Mouse (Mus musculus) skeletal muscle tissue, adult 2 months (tissue): Measurements from ENCODE around the gene Dynlt1f.
A peak's percentile ranks its signal among the peaks of the same experiment; 100 is the strongest.
"Not testable (repeated sequence)": the region's sequence is repeated elsewhere in the genome, so short reads cannot be mapped to it uniquely, and the experiment has no call there.

Experiments
- DNase-seq: peaks from one replicate; pipeline ENCODE4 v3.0.0-alpha.2; 2012; ENCODE audit warnings: low read depth, low spot score

Gene Dynlt1f

DNA sequence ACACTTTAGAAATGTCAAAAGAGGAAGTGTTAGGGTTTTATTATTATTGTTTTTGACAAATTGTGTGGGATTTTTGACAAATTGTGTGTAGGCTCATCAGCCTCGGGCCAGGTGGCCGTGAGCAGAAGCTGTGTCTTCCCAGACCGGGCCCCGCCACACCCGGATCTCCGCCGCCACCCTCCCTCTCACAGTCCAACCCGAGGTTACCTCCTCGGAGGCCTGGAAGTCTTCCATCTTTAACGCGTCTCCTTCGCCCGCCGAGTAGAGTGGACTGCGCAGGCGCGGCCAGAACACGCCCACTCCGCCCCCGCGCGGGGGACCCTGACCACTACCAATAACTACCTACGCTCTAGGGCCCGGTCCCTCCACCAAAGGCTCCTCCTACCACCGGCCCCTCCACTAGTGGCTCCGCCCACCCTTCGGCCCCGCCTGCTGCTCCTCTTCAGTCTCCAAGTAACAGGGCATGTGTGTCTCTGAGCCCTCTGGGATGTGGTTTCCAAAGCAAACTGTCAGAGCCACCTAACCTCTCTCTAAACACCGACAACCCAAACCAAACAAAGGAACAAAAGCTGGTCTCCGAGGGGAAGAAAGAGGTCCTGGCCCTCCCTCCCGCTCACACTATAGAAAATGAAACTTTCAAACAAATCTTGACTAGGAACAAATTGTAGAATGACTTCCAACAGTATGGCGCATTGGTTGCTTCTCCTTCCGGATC, at the start of gene Dynlt1f:
TSS of gene Dynlt1f (minus strand) at position 334 of the 715 bp plus-strand sequence.
- DNase-seq, result peak; percentile 30

DNA sequence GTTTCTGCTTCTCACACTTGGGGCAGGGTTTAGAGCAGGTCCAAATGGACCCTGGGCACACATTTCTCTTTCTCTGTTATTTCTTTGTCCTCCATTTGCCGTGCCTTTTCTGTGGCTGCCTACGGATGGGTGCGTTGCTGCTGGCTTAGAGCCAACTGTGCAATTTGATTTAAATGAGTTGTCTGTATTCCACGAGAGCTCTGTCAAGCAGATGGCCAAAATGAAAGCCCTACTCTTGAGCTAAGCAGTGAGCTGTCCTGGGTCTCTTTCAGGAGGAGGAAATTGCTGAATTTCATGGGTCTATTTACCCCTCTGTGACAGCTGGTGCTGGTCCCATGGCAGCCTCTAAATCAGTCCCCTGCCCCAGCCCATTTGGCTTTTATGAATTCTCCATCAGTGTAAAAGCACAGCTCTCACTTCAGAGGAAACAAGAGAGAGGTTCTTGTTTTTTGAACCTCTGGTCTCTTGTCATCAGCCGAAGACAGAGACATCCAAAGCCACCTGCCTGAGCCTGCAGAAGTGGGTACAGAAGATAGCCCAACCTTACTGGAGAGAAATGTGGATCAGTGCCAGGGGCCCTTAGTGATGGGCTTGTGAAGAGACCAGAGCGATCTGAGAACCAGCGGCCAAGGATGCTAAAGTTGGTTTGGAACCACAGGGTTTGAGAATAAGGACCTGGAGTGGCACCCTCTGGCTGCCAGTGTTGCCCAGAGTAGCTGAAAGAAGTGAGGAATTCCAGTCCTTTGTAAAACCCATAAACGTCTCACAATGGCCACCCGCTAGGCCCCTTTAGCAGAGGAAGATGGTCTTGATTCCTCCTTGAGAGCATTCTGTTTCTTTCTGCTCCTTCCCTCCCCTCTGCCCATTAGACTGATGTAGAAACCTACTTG, 47.9 kb upstream of the Dynlt1f start:
- DNase-seq, result not testable (repeated sequence)

DNA sequence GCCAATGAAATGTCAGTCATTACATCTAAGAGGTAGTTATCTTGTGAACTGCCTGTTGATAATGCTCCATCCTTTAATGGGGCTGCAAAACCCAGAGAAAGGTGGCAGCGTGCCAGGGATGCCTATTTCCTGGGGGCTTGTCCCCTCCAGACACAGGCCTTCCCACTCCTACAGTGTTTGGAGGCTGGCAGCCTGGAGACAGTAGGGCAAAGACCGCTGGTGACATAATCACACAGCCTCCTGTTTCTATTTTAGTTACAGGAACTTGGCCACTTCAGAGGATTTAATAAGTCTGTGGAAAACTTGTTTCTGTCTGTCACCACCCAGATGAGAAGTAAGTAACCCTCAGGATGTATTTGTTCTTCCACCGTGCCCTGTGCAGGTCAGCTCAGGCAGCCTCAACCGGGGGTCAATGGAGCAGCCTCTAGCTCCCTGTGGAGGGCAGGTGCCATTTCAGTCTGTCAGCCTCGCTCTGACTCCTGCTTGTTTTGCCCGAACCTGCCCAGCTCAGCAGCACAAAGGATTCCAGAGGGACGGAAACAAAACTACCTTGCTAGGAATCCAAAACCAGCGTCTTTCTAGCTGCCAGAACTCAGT, 47.0 kb upstream of the Dynlt1f start:
- not testable (repeated sequence) for DNase-seq

DNA sequence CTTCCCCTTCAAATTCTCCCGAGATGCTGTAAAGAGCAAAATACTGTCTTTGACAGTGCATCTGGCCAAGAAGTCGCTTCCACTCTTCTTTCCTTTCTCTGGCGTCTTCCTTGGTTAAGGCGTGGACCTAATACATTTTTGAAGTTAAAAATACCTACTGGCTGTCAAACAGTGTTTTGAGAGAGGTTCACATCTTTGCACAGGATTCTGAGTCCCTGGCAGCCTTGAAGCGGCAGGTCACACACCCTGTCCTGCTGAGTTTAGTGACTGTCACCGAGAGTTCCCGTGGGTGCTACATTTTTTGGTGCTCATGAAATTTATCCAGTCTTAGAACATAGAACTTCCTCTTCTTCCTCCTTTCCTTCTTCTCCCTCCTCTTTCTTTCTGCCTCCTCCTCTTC, 44.4 kb upstream of the Dynlt1f start:
- not testable (repeated sequence) for DNase-seq

DNA sequence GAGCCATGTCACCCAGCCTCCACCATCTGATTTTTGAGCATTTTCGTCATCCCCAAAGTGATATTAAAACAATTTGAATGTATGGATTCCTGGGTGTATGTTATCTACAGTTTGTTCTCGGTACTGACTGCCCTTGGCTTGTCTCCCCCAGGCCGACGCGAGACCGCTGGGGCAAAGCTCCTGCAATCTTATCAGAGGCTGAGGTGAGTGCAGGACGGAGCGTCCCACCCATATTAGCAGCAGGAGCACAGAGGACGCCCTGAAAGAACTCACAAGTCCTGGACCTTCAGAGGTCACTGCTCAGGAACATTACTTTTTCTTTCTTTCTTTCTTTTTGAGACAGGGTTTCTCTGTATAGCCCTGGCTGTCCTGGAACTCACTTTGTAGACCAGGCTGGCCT, 43.8 kb upstream of the Dynlt1f start:
- not testable (repeated sequence) for DNase-seq

DNA sequence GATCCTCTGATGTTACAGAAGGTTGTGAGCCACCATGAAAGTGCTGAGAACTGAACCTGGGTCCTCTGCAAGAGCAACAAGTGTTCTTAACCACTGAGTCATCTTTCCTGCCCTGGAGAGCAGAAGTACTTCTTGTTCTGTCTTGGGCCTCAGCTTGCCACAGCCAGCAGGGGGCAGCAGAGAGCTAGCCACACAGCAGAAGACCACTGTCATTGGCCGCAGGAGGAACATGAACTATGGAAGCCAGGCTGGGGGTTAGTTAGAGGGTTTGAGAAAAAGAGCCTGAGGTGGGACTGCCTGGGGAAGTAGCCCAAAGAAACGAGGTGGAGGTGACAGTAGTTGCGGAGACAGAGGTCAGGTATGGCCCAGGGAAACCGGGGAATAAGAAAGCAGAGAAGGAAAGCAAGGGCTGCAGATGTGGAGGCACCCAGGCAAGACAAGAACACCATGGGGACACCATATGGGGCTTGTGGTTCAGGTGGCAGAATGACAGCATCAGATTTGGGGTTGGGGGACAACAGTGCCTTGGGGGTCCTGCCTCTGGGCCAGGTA, 41.6 kb upstream of the Dynlt1f start:
- DNase-seq, result peak; percentile 22

DNA sequence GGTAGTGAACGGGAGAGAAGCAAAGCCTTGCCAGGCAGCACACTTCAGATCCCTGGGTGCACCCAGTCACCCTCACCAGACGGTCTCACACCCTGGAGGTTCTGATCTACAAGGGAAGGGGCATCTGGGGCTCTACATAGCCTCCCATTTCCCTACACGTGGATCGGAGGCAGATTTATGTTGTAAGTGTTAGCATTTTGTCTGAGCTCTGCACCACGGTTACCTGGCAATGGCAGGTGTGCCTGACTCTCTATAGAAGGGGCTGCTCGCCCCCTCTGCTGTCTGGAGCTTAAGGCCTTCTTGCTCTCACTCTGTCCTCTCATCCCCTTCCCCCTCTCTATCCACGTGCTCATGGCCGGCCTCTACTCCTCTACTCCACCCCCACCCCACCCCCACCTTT, 40.8 kb upstream of the Dynlt1f start:
- not testable (repeated sequence) for DNase-seq

DNA sequence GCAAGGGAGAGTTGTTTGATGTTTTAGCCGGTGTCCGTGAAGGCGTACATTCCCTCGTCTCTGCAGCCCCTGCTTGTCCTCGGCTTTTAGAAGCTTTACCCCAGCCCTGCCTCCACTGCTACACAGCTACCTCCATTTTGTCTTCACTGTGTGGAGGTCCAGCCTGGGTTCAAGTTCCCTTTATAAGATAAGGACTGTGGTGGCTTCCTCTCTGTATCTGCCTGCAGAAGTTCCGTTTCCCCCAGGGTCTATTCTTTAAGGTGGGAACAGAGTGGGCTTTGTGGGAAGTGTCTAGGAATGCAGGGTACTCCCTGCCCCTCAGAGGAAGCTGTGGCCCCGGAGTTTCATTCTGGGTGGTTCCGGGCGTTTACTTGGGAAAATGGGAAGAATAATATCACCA, 40.0 kb upstream of the Dynlt1f start:
- not testable (repeated sequence) for DNase-seq

DNA sequence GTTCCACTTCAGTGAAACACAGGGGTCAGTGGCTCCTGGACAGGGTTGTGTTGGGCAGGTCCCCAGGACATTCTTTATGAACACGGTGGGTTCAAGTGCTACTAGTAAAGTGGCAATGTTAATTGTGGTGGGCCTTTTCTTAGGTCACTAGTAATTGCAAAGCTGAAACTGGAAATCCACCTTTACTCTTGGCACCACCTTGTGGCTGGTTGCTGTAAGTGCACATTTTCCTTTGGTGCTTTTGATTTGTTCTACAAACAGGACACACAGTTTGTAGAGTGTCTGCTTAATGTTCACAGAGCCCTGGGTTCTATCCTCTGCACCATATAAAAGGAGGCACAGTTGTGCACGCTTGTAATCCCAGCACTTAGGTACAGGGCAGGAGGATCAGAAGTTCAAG, 35.9 kb upstream of the Dynlt1f start:
- not testable (repeated sequence) for DNase-seq

DNA sequence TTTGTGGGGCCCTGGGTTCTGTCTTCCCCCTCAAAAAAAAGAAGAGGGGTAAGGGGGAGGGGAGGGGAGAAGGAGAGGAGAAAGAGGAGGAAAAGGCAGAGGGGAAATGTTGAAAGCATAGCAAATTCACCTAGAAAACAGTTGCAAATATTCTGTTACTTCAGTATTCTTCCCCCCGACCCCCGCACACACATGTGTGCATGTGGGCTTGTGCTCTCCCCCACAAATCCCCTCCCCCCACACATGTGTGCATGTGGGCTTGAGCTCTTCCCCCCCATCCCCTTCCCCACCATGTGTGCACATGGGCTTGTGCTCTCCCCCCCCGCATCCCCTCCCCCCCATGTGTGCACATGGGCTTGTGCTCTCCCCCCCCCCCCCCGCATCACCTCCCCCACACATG, 33.6 kb upstream of the Dynlt1f start:
- DNase-seq, result not testable (repeated sequence)

DNA sequence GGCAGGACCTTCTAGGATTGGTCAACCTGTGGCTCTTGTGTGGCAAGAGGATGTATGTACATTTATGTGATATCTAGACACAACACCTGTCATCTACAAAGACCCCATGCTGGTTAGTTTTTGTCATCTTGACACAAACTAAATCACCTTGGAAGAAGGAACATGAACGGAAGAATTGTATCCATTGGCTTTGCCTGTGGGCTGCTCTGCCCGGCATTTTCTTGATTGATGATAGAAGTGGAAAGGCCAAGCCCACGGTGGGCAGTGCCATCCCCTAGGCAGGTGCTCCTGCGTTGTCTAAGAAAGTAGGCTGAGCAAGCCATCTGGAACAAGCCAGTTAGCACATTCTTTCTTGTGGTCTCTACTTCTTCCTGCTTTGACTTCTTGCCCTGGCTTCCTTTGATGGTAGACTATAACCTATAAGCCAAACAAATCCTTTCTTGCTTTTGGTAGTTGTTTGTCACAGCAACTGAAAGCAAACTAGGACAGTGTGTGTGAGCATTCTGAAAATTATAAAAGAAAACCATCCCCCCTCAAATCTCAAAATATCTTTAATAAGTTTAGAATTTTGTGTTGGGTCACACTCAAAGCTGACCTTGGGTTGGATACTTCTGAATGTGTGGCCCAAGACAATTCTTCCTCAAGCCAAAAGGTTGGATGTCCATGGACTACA, 30.7 kb upstream of the Dynlt1f start:
- not testable (repeated sequence) for DNase-seq

DNA sequence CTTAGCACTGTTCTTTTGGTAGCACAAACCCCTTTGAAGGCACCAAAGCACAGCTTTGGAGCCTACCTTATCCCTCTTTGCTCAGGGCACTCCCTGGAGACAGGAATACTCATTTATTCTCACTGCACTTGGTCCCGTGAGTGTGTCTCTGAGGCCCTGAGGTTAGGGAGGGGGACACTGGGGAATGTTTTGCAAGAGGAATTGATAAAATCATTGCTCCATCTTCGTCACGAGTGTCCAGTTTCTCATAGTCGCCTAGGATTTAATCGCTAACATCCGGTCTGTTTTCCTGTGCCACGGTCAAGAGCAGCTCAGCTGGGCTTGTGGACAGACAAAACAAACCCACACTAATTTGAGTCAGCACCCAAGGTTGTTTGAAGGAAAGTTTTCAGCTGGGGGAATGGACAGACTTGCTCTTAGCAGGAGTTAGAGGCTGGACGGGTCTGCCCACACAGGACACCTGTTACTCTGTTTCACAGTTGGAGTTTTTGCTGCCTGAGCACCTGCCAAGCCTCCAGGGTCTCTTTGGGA, 29.7 kb upstream of the Dynlt1f start:
- DNase-seq, result not testable (repeated sequence)

DNA sequence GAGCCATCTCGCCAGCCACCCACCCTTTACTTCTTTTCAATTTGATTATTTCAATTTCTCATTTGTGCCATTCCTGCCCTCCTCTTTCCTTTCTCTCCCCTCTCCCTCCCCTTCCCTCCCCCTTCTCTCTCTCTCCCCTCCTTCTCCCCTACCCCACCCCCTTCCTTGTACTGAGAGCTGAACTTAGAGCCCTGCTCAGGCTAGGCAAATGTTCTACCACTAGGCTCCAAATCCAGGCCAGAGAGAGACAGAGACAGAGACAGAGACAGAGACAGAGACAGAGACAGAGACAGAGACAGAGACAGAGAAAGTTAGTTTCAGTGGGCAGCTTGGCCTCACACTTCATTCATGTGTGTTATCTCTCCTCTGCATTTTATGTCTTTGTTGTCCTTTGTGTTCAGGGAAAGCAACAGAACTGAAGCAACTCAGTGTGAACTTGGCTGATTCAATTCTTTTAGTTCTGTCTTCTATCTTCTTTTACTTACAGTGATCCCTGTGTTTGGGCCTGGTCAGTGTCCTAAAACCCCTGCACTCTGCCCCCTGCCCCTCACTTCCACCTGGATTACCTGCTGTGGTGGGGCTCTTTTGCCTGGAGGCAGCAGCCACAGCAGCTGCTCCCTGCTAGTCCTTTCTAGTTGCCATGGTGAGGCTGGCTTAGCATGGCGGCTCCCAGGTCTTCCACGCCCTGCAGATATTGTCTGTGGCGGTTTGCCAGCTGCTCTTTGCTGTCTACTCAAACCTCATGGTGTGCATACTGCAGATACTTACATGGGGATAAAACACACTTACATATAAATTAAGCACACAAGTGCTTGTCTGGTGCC, 29.0 kb upstream of the Dynlt1f start:
- DNase-seq, result not testable (repeated sequence)

DNA sequence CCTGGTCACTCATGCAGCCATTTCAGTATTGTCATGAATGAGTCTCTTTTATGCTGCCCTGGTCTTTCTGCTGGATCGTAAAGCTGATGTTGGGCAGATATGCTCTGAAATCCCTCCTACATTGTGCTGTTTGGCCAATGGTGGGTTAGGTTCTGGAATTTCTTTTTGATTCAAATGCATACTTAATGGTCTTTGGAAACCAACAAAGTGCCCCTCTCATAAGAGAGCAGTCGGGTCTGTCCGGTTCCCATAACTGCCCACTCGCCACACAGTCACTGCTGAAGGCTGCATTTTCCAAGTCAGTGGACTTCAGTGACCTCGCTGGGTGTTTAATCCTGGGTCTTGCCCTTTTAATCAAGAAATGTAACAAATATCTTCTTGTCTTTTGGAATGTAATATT, 28.0 kb upstream of the Dynlt1f start:
- not testable (repeated sequence) for DNase-seq

DNA sequence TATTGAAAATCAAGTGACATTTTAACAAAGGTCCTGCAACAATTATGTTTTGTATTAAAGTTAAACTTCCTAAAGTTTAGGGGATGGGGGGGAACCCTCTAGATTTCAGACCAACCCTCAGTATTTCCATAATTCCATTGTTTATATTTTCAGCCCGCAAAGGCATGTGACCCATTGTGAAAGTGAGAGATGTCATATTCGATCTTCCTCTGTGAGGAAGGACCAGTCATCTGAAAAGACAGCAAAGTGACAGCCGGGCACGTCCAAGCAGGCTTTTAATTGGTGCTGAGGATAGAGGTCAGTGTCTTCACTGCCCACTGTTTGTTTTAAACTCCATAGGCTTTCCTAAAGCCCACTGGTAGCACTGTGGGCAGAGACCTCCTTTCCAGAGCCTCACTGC, 26.0 kb upstream of the Dynlt1f start:
- not testable (repeated sequence) for DNase-seq

DNA sequence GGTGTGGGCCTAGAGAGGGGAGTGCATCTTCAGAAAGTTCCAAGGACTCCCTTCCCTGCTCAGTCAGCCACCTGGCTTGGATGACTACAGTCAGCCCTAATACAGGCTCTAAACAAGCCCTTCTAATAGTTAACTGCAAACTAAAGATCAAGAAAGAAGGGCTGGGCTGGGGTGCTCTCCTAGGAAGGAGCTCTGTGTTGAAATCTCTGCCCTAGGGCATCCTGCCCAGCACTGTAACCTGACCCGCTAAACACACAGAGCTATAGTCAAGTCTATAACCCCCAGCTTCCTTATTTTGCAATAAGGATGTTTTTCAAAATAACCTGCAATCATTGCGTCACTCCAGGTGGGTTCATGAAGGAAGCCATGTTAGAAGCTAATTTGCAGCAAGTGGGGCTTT, 22.4 kb upstream of the Dynlt1f start:
- not testable (repeated sequence) for DNase-seq

DNA sequence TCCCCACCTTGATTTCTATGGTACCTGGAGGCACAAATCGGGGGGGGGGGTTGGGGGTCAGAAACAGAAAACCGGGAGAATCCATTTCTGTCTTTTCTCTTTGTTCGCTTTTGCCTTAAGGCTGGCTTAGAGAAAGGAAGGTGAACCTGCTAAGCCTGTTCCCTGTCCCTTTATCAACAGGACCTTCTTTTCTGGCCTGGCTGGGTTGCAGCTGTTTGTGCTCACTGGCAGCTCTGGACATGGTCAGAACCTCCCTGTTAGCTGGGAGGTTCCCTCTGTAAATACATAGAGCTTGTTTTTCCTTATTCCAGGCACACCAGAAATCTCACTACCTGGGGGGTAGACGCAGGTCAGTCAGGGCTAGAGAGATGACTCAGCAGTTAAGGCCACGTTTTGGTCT, 18.6 kb upstream of the Dynlt1f start:
- not testable (repeated sequence) for DNase-seq

DNA sequence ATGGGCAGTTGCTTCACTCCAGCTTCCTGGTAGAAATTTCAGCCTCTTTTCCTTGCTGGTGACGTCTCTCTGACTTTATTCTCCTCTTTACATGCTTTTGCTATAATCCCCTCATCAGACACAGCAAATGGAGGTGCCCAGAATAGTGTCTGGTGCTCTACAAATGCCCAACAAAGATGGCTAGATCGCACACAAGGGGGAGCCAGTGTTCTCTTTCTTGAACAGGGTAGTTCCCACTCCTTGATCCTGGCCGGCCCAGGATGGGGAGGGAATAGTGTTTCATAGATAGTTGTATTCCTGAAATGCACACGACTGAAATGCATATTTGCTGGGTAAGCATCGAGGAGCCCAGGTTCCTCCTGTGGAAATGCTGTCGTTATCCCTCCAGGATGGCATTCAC, 12.8 kb upstream of the Dynlt1f start:
- DNase-seq, result not testable (repeated sequence)

DNA sequence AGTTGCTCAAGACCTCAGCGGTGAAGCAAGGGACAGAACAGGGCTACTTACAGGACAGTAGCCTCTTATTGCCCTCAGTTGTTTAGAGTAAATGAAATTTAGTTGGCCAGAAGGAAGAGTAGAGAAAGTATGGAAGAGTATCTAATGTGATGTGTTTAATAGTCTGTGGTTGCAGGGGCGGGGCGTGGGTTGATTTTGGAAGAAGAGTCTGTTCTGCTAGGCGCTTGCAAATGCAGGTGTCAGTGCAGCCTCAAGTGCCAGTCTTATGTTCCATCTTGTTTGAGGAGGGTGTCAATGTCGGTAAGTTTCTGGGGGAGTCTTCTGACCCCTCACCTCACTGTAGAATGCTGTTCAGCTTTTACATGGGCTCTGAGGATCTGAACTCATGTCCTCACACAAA, 9.7 kb upstream of the Dynlt1f start:
- DNase-seq, result not testable (repeated sequence)

DNA sequence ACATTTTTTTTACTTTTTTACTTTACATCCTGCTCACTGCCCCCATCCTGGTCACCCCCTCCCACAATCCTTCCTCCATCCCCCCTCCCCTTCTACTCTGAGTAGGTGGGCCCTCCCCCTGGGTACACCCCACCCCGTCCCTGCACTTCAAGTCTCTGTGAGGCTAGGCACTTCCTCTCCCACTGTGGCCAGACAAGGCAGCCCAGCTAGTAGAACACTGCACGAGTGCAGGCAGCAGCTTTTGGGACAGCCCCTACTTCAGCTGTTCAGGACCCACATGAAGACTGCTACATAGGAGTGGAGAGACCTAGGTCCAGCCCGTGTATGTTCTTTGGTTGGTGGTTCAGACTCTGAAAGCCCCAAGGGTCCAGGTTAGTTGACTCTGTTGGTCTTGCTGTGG, 7.1 kb upstream of the Dynlt1f start:
- not testable (repeated sequence) for DNase-seq
